Mouse (Mus musculus) liver, embryonic 11.5 days (tissue): ENCODE results near the gene Pld4. TPM values are rescaled to one million over a fixed set of nuclear protein-coding genes. Genes with fewer than 3 reads are reported as not detected.

ENCODE experiments used
- ATAC-seq: fragments of 200-750 bp; cut with Nextera tagmentation; replicated peaks from 2 replicates; pipeline ENCODE4 v1.8.0; 2017; ENCODE audit warnings: moderate number of reproducible peaks, mild to moderate bottlenecking, moderate TSS enrichment, moderate library complexity; ENCODE audit not compliant: low FRiP score
- DNase-seq: peaks from one replicate; pipeline ENCODE4 v3.0.0-alpha.2; 2017; ENCODE audit warnings: low spot score
- H3K27ac ChIP-seq: fragments of 300-500 bp; sonication (generic); 2 replicates; pipeline ENCODE4 v1.5.1; 2014; ENCODE audit warnings: mild to moderate bottlenecking, low read depth, low read length, control low read depth
- H3K27me3 ChIP-seq: fragments of 300-500 bp; sonication (generic); replicated peaks from 2 replicates; pipeline ENCODE4 v1.6.1; 2014; ENCODE audit warnings: low read length, mixed read lengths; ENCODE audit not compliant: control insufficient read depth, insufficient read depth
- H3K36me3 ChIP-seq: fragments of 300-500 bp; sonication (generic); 2 replicates; pipeline ENCODE4 v1.6.1; 2014; ENCODE audit warnings: mild to moderate bottlenecking, low read length, moderate library complexity, mixed read lengths; ENCODE audit not compliant: control insufficient read depth, insufficient read depth
- H3K4me1 ChIP-seq: fragments of 300-500 bp; sonication (generic); replicated peaks from 2 replicates; pipeline ENCODE4 v1.6.1; 2014; ENCODE audit warnings: low read length, mixed read lengths; ENCODE audit not compliant: control insufficient read depth, insufficient read depth
- H3K4me2 ChIP-seq: fragments of 300-500 bp; sonication (generic); 2 replicates; pipeline ENCODE4 v1.6.1; 2014; ENCODE audit warnings: mild to moderate bottlenecking, control low read depth, moderate library complexity
- H3K4me3 ChIP-seq: fragments of 300-500 bp; sonication (generic); 2 replicates; pipeline ENCODE4 v1.5.1; 2014; ENCODE audit warnings: low read depth, low read length, control low read depth
- H3K9ac ChIP-seq: fragments of 300-500 bp; sonication (generic); 2 replicates; pipeline ENCODE4 v1.6.1; 2014; ENCODE audit warnings: low read depth, low read length, control low read depth
- H3K9me3 ChIP-seq: fragments of 300-500 bp; sonication (generic); 2 replicates; pipeline ENCODE4 v1.6.1; 2016; ENCODE audit warnings: low read length, inconsistent platforms, mixed read lengths; ENCODE audit not compliant: control insufficient read depth
- WGBS: fragments of 180-500 bp; shearing (Covaris S2); extraction: QIAGEN DNeasy Blood & Tissue Kit; methylation state at CpG from one replicate; pipeline ENCODE4 v1.1.7; 2014; 5-methylcytosine and 5-hydroxymethylcytosine counted together
- polyA plus RNA-seq: library from polyadenylated mRNA; unstranded; fragments of >200 nt; fragmentation: Nextera tagmentation; extraction: Ambion mirVana; gene quantifications from 2 replicates; pipeline ENCODE4 v1.2.1, GENCODE M21; 2014

Gene Pld4
- polyA plus RNA-seq, 1 experiment from 2014 or later = 7.4 TPM

DNA sequence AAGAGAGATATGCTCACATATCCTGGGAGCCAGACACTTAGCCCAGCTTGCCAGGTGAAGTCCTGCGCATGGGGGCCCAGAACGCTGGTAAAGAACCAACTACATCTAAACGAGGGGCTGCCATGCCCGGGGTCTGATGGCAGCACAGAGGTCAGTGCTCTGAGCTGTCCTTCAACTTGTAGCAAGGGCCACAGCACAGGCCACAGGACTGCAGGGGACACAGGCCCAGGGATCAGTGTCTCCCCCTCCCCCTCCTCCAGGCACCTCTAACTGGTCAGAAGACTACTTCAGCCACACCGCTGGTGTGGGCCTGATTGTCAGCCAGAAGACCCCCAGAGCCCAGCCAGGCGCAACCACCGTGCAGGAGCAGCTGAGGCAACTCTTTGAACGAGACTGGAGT lies 7.7 kb downstream of the Pld4 start:
- 82% methylated on average over 8 of the region's 8 CpGs for WGBS
- no peak for DNase-seq

DNA sequence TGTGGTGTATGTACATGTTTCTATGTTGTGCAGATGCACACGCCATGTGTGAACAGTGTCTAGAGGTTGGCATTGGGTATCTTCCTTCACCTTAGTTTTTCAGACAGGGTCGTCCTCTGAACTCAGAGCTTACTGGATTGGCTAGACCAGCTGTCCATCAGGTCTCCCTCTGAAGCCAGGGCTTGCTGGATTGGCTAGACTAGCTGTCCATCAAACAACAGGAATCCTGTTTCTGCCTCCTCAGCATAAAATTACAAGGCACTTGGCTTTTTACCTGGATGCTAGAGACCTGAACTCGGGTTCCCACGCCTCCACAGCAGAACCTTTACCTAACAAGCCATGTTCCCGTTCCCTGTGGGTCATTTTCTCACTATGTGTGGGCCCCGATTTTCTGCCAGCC lies 8.6 kb downstream of the Pld4 start:
- ATAC-seq (no peak), DNase-seq (no peak)
- no peaks in the 10 kb centered on the region for H3K4me1 ChIP-seq
- no peak overlapping the region for H3K4me3 ChIP-seq
- H3K4me2 ChIP-seq = no peak overlapping the region
- WGBS = 72% methylated on average over 6 of the region's 6 CpGs
- no peaks in the 10 kb centered on the region for H3K36me3 ChIP-seq
- H3K27me3 ChIP-seq = 0 out of 2 replicates have a peak, but pooled peaks cover 2% of the 10 kb centered on the region
- no peak overlapping the region for H3K27ac ChIP-seq
- no peaks in the 10 kb centered on the region for H3K9me3 ChIP-seq
- H3K9ac ChIP-seq = no peak overlapping the region

More for the DNA sequence above, 7.7 kb downstream of the Pld4 start:
- no peak overlapping the region for H3K4me3 ChIP-seq
- H3K9me3 ChIP-seq = no peaks in the 10 kb centered on the region
- H3K9ac ChIP-seq = no peak overlapping the region
- no peaks in the 10 kb centered on the region for H3K4me1 ChIP-seq
- ATAC-seq = no peak
- H3K4me2 ChIP-seq = no peak overlapping the region
- H3K36me3 ChIP-seq = no peaks in the 10 kb centered on the region
- H3K27me3 ChIP-seq = 0 out of 2 replicates have a peak, but pooled peaks cover 2% of the 10 kb centered on the region
- H3K27ac ChIP-seq = no peak overlapping the region

DNA sequence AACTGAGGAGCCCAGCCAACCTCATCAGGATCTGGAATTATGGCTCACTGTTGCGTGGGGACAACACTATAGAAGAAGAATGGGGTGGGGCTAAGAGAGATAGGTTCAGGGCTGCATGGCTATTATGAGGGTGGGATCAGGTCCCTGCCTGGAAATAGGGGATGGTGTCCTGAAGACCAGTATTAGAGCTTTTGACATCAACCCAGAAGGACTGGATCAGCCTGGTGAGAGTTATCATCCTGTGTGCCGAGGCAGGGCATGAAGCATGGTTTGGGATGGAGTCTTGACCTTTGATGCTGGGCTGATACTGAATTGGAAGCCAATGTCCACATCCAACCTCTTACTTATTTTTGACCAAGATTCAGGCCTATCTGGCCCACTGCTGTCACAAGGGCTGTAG lies 9.3 kb downstream of the Pld4 start:
- Histone ChIP-seq H3K27ac (no peak overlapping the region), H3K4me1 (no peaks in the 10 kb centered on the region), H3K4me2 (no peak overlapping the region), H3K27me3 (0 out of 2 replicates have a peak, but pooled peaks cover 2% of the 10 kb centered on the region), H3K4me3 (no peak overlapping the region), H3K9ac (no peak overlapping the region), H3K36me3 (no peaks in the 10 kb centered on the region), H3K9me3 (no peaks in the 10 kb centered on the region)
- no peak for DNase-seq
- whole genome bisulfite sequencing = 73% methylated on average over 2 of the region's 2 CpGs
- no peak for ATAC-seq

DNA sequence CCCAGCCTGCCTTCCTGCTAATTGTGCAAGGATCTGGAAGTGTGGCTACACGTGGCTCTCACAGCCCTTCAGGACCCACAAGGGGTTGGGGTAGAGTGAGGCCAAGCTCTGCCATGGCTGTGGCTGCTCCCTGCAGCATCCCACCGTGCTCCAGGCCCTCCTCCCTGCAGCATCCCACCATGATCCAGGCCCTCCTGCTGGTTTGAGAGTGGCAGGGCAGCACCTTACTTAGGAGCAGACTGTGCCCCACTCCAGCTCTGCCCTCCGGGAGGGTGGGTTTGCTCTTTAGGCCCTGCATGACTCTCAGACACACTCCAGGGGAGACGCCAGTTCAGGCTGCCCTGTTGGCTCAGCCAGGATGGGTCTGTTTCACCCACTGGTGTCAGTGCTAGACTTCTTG lies 9.9 kb downstream of the Pld4 start:
- Histone ChIP-seq H3K27me3 (0 out of 2 replicates have a peak, but pooled peaks cover 2% of the 10 kb centered on the region), H3K4me2 (no peak overlapping the region), H3K9me3 (0 out of 2 replicates have a peak, but pooled peaks cover 3% of the 10 kb centered on the region), H3K9ac (no peak overlapping the region), H3K4me1 (no peaks in the 10 kb centered on the region), H3K36me3 (no peaks in the 10 kb centered on the region), H3K4me3 (no peak overlapping the region), H3K27ac (no peak overlapping the region)
- no peak for DNase-seq
- 75% methylated on average over 4 of the region's 4 CpGs for WGBS
- no peak for ATAC-seq

DNA sequence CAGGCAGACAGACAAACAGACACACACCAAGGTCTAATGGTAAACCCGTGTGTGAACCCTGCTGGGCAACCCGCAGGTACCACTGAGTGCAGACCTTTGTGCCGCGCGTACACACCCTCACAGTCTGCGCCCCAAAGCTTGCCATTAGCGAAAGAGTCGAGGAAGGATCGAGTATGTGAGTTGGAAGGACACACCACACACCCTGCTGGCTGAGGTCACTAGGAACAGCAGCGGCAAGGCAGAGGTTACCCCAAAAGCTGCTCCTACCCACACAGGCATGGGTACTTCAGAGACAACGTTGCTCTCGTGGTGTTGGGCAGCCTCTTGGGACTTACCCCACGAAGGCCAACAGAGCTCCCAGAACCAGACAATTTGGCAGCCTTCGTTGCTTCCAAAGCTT lies 11.9 kb downstream of the Pld4 start:
- no peak overlapping the region for H3K4me3 ChIP-seq
- no peak overlapping the region for H3K4me2 ChIP-seq
- 0 out of 2 replicates have a peak, but pooled peaks cover 4% of the 10 kb centered on the region for H3K9me3 ChIP-seq
- ATAC-seq = no peak
- 0 out of 2 replicates have a peak, but pooled peaks cover 2% of the 10 kb centered on the region for H3K27me3 ChIP-seq
- H3K4me1 ChIP-seq = no peaks in the 10 kb centered on the region
- no peaks in the 10 kb centered on the region for H3K36me3 ChIP-seq
- no peak overlapping the region for H3K9ac ChIP-seq
- H3K27ac ChIP-seq = no peak overlapping the region
- no peak for DNase-seq
- WGBS = 83% methylated on average over 14 of the region's 14 CpGs

DNA sequence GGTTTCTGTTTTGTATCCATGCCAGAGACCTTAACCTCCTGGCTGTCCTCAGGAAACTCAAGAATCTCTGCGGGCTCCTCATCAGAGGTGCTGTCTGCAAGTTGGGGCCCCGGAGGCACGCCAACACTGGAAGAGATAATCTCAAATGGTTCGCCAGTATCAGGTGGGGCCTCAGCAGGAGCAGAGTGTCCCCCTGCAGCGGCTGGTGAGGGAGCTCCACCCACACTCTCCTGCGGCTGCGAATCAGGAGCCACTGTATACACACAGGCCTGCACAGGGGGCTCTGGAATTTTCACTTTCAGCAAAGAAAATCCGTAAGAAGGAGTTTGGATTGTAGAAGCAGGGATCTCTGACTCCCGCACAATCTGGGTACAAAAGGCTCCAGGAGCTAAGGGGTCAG lies 12.9 kb downstream of the Pld4 start:
- 30% methylated on average over 9 of the region's 9 CpGs for WGBS

DNA sequence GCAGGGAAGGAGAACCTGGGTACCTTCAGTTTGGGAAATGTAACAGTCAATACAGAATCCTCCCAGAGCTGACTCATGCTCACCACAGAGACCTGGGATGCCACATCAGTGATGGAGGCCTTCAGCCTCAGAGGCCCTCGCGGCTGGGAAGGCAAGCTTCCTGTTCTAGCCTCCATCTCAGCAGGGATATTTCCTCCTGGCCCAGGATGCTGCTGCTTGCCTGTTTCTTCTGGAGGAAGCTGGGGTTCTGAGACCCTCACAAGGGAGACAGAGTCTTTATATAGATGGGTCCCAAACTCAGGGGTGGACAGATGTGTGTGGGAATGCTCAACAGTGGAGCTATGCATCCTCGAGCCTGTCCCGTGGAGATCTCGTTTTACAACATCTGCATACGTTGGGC lies 13.6 kb downstream of the Pld4 start:
- no peak overlapping the region for H3K9ac ChIP-seq
- DNase-seq (no peak), ATAC-seq (no peak)
- no peaks in the 10 kb centered on the region for H3K4me1 ChIP-seq
- H3K36me3 ChIP-seq = no peaks in the 10 kb centered on the region
- no peak overlapping the region for H3K4me2 ChIP-seq
- 0 out of 2 replicates have a peak, but pooled peaks cover 2% of the 10 kb centered on the region for H3K27me3 ChIP-seq
- no peak overlapping the region for H3K27ac ChIP-seq
- 0 out of 2 replicates have a peak, but pooled peaks cover 4% of the 10 kb centered on the region for H3K9me3 ChIP-seq
- 60% methylated on average over 6 of the region's 6 CpGs for WGBS
- H3K4me3 ChIP-seq = no peak overlapping the region

More for the DNA sequence above, 12.9 kb downstream of the Pld4 start:
- no peak overlapping the region for H3K4me3 ChIP-seq
- no peak overlapping the region for H3K27ac ChIP-seq
- ATAC-seq (no peak), DNase-seq (no peak)
- H3K9ac ChIP-seq = no peak overlapping the region; the same call in 1 of the 2 replicates
- no peaks in the 10 kb centered on the region for H3K4me1 ChIP-seq
- H3K4me2 ChIP-seq = no peak overlapping the region
- H3K36me3 ChIP-seq = no peaks in the 10 kb centered on the region
- 0 out of 2 replicates have a peak, but pooled peaks cover 4% of the 10 kb centered on the region for H3K9me3 ChIP-seq
- 0 out of 2 replicates have a peak, but pooled peaks cover 2% of the 10 kb centered on the region for H3K27me3 ChIP-seq

DNA sequence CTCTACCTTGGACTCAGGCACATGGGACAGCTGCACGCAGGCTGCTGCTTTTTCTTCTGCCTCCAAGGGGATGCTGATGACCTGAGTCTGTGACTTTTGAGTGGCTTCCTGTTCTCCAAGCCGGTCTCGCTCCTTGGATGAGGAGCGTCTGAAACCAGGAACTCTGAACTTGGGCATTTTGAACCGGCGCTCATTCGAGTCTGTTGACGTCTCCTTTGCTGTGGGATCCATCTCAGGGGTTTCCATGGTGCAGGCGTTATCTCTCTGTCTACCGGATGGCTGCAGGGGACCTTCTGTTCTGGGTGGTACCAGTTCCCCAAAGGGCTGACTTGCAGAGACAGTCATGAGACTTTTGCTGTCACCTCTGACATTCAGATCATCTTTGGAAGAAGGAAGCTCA lies 14.0 kb downstream of the Pld4 start:
- Histone ChIP-seq H3K4me1 (no peaks in the 10 kb centered on the region), H3K4me2 (no peak overlapping the region), H3K9ac (no peak overlapping the region), H3K9me3 (0 out of 2 replicates have a peak, but pooled peaks cover 4% of the 10 kb centered on the region), H3K27ac (no peak overlapping the region), H3K27me3 (0 out of 2 replicates have a peak, but pooled peaks cover 2% of the 10 kb centered on the region), H3K4me3 (no peak overlapping the region), H3K36me3 (no peaks in the 10 kb centered on the region)
- no peak for ATAC-seq
- DNase-seq = no peak
- WGBS = 86% methylated on average over 10 of the region's 10 CpGs

DNA sequence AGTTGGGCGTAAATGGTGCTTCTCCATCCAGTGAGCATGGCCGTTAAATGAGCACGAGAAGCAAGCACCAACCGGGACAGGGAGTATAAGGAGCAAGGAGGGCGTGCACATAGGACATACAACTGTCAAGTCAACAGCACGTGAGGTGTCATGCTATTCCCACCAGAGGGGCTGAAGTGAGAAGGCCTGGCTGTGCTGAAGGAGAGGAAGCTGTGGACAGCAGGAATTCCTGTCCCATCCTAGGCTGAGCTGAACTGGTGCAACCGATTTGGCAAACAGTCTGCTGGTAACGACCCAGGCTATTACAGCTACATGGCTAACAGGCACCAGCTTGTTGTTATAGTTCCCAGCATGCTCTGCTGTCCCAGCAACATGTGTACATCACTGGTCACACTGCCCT lies 30.6 kb downstream of the Pld4 start:
- no peaks in the 10 kb centered on the region for H3K27me3 ChIP-seq
- H3K4me3 ChIP-seq = no peak overlapping the region
- DNase-seq = no peak
- no peaks in the 10 kb centered on the region for H3K36me3 ChIP-seq
- no peak overlapping the region for H3K27ac ChIP-seq
- ATAC-seq = no peak
- no peaks in the 10 kb centered on the region for H3K9me3 ChIP-seq
- H3K9ac ChIP-seq = no peak overlapping the region
- 66% methylated on average over 8 of the region's 8 CpGs for WGBS
- H3K4me2 ChIP-seq = no peak overlapping the region
- H3K4me1 ChIP-seq = 0 out of 2 replicates have a peak, but pooled peaks cover 6% of the 10 kb centered on the region
